Mouse (Mus musculus) heart, embryonic 16.5 days (tissue): ENCODE data around the gene Slc22a23. TPM values are rescaled to one million over a fixed set of nuclear protein-coding genes. Genes with fewer than 3 reads are reported as not detected.
A peak's percentile ranks its signal among the peaks of the same experiment; 100 is the strongest.
"Not testable (repeated sequence)": the region's sequence is repeated elsewhere in the genome, so short reads cannot be mapped to it uniquely, and the experiment has no call there.

Source experiments
- ATAC-seq: fragments of 200-750 bp; cut with Nextera tagmentation; replicated peaks from 2 replicates; pipeline ENCODE4 v1.8.0; 2017; ENCODE audit warnings: moderate number of reproducible peaks; ENCODE audit not compliant: insufficient read depth, low FRiP score; ENCODE audit errors: extremely low read depth
- H3K27ac ChIP-seq: fragments of 300-500 bp; sonication (generic); 2 replicates; pipeline ENCODE4 v1.5.1; 2014; ENCODE audit warnings: mild to moderate bottlenecking, low read length, control low read depth, moderate library complexity
- H3K27me3 ChIP-seq: fragments of 300-500 bp; sonication (generic); 2 replicates; pipeline ENCODE4 v1.6.1; 2014; ENCODE audit warnings: low read length, mixed read lengths; ENCODE audit not compliant: control insufficient read depth, insufficient read depth
- H3K36me3 ChIP-seq: fragments of 300-500 bp; sonication (generic); 2 replicates; pipeline ENCODE4 v1.6.1; 2014; ENCODE audit not compliant: control insufficient read depth, insufficient read depth
- H3K4me1 ChIP-seq: fragments of 300-500 bp; sonication (generic); 2 replicates; pipeline ENCODE4 v1.6.1; 2014; ENCODE audit warnings: low read length, mixed read lengths; ENCODE audit not compliant: control insufficient read depth, insufficient read depth
- H3K4me2 ChIP-seq: fragments of 300-500 bp; sonication (generic); 2 replicates; pipeline ENCODE4 v1.6.1; 2014; ENCODE audit warnings: low read depth, mild to moderate bottlenecking, control low read depth, low read length
- H3K4me3 ChIP-seq: fragments of 300-500 bp; sonication (generic); 2 replicates; pipeline ENCODE4 v1.5.1; 2014; ENCODE audit warnings: mild to moderate bottlenecking, control low read depth, low read length
- H3K9ac ChIP-seq: fragments of 300-500 bp; sonication (generic); 2 replicates; pipeline ENCODE4 v1.6.1; 2014; ENCODE audit warnings: low read length, control low read depth
- H3K9me3 ChIP-seq: fragments of 300-500 bp; sonication (generic); replicated peaks from 2 replicates; pipeline ENCODE4 v1.6.1; 2016; ENCODE audit warnings: low read length; ENCODE audit not compliant: control insufficient read depth
- WGBS: fragments of 180-500 bp; shearing (Covaris S2); extraction: QIAGEN DNeasy Blood & Tissue Kit; methylation state at CpG from one replicate; pipeline ENCODE4 v1.1.7; 2014; 5-methylcytosine and 5-hydroxymethylcytosine counted together
- polyA plus RNA-seq: library from polyadenylated mRNA; unstranded; fragments of >200 nt; fragmentation: Nextera tagmentation; extraction: Ambion mirVana; gene quantifications from 2 replicates; pipeline ENCODE4 v1.2.1, GENCODE M21; 2015

Gene Slc22a23
- polyA plus RNA-seq = 2.7 and 3.3 TPM in 2 replicates

DNA sequence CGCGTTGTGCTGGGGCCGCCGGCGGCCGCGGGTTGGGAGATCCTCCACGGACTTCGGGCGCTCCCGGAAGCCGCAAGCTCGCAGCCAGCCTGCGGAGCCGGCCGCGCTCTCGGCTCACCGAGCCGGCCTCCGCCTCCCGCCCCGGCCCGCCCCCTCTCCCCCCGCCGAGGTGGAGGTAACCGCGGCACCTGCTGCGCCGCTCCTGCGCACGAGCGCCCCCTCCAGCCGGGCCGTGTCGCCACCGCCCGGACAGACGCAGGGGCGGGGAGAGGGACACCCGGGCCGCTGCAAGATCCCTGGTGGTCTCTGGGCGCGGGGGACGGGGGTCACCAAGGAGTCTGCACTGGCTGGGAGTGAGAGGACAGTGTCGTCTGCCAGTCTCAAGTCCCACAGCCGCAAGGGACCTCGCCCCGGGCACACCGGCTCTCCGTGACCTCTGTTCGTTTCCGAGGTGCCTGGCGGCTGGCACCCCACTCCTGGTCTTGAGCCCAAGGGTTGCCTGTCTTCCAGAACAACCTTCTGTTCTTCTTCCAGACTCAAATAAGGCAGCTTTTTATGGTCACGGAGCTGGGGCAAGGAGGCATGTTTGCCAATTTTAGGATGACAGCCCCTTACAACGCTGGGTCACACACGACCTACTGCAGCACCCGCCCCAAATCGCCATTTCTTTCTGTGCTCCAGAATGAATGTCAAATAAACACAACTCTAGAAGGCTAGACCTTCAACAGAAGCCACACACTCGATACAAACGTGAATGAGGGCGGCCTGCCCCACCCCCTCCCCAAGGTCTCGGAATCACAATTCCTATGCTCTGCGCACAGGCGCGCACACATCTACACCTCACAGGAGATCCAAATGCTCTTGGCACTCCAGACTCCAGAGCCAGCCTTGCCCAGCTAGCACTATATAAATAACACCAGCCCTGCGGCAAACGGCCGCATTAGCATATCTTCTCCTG lies at the start of gene Slc22a23:
Slc22a23 (minus strand) TSS at position 55 of the 958 bp plus-strand sequence.
- Histone ChIP-seq H3K4me3 (peak within 1 kb of the TSS; percentile 84), H3K27ac (peak within 1 kb of the TSS; percentile 82), H3K4me2 (peak within 1 kb of the TSS; percentile 93), H3K27me3 (peaks cover 3% of the 10 kb centered on the region; the same call in 1 of the 2 replicates), H3K9me3 (no peaks in the 10 kb centered on the region), H3K9ac (peak within 1 kb of the TSS; percentile 87), H3K4me1 (peaks cover 17% of the 10 kb centered on the region), H3K36me3 (no peaks in the 10 kb centered on the region)
- 1% methylated on average over 50 of the region's 69 CpGs for WGBS
- peak; percentile 80 for ATAC-seq

- ATAC-seq, H3K27ac ChIP-seq, H3K9me3 ChIP-seq, H3K4me2 ChIP-seq, H3K4me3 ChIP-seq, H3K9ac ChIP-seq, H3K4me1 ChIP-seq, H3K36me3 ChIP-seq, H3K27me3 ChIP-seq: not testable (repeated sequence)
- 77% methylated on average over 10 of the region's 16 CpGs for WGBS
Measured at GRCm38 (mm10) chr13:34394305-34394704, 49.3 kb upstream of the Slc22a23 start.

GRCm38 (mm10) chr13:34392376-34392775 lies 47.4 kb upstream of the Slc22a23 start:
- no peak overlapping the region for H3K4me2 ChIP-seq

DNA sequence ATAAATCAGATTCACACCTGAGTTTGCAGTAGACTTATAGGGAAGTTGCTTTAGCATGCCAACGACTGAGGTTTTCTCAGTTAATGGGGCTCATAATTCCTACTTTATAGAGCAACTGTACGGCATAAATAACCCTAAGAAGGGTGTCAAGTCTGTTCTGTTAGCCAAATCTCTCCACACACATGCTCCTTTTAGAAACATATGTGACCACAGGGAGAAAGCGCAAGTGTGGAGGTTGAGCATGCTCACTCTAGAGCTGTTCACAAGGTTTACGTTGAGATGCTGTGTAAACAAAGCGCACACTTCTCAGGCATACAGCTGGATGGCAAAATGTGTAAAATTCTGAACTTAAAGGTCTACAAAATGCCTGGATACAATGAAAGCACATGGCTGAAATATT lies 43.2 kb upstream of the Slc22a23 start:
- 0 out of 2 replicates have a peak, but pooled peaks cover 3% of the 10 kb centered on the region for H3K4me1 ChIP-seq
- H3K4me2 ChIP-seq = no peak overlapping the region
- no peak for ATAC-seq
- H3K4me3 ChIP-seq = no peak overlapping the region
- no peaks in the 10 kb centered on the region for H3K27me3 ChIP-seq
- no peak overlapping the region for H3K27ac ChIP-seq
- H3K9ac ChIP-seq = no peak overlapping the region
- no peaks in the 10 kb centered on the region for H3K36me3 ChIP-seq
- no peaks in the 10 kb centered on the region for H3K9me3 ChIP-seq
- 90% methylated on average over 5 of the region's 5 CpGs for WGBS

More at GRCm38 (mm10) chr13:34392376-34392775, 47.4 kb upstream of the Slc22a23 start:
- Histone ChIP-seq H3K27ac (no peak overlapping the region), H3K36me3 (no peaks in the 10 kb centered on the region), H3K4me3 (no peak overlapping the region), H3K9ac (no peak overlapping the region), H3K4me1 (0 out of 2 replicates have a peak, but pooled peaks cover 3% of the 10 kb centered on the region), H3K27me3 (no peaks in the 10 kb centered on the region), H3K9me3 (no peaks in the 10 kb centered on the region)
- ATAC-seq = no peak
- WGBS = 26% methylated on average over 7 of the region's 7 CpGs

DNA sequence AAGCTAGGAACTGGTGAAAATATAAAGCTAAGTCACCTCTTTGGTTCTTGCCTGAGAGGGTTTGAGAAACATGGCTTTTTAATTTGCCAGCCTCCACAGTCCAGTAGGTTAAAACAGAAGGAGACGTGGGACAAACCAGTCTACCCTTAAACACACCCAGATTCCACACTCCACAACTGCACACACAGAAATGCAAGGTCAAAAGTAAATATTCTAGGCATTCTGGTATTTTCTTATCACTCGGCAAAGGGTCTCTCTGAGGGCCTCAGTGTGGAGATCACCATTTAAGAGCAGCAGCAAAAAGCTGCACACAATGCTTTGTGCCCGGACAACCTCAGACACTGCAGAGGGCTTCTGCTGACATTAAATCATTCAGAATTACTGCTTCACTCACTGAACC lies 38.4 kb upstream of the Slc22a23 start:
- H3K4me1 ChIP-seq = no peaks in the 10 kb centered on the region
- H3K9me3 ChIP-seq = no peaks in the 10 kb centered on the region
- no peaks in the 10 kb centered on the region for H3K27me3 ChIP-seq
- 39% methylated on average over 3 of the region's 3 CpGs for WGBS
- H3K4me3 ChIP-seq = no peak overlapping the region
- H3K4me2 ChIP-seq = no peak overlapping the region
- H3K9ac ChIP-seq = no peak overlapping the region
- no peak overlapping the region for H3K27ac ChIP-seq
- no peaks in the 10 kb centered on the region for H3K36me3 ChIP-seq
- ATAC-seq = no peak

DNA sequence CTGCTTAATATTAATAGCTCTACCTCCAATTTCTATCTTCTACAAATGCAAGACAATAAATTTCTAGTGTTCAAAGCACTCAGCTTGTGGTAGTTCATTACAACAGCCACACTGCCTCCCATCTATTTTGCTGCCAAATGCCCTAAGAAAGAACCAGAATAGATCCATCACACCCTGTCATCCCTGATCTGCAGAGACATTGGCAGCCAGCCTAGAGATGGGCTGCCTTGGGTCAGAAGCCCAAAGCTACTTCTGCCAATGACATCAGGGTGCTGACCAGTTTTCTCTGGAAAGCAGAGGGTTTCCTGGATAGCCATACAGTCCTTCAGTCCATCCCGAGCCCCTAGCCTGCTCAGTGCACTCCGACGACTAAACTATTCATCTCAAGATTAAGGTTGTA lies 33.9 kb upstream of the Slc22a23 start:
- no peak for ATAC-seq
- WGBS = 84% methylated on average over 3 of the region's 3 CpGs
- Histone ChIP-seq H3K9me3 (no peaks in the 10 kb centered on the region), H3K4me3 (no peak overlapping the region), H3K36me3 (no peaks in the 10 kb centered on the region), H3K4me2 (no peak overlapping the region), H3K27ac (no peak overlapping the region), H3K27me3 (no peaks in the 10 kb centered on the region), H3K4me1 (no peaks in the 10 kb centered on the region), H3K9ac (no peak overlapping the region)

DNA sequence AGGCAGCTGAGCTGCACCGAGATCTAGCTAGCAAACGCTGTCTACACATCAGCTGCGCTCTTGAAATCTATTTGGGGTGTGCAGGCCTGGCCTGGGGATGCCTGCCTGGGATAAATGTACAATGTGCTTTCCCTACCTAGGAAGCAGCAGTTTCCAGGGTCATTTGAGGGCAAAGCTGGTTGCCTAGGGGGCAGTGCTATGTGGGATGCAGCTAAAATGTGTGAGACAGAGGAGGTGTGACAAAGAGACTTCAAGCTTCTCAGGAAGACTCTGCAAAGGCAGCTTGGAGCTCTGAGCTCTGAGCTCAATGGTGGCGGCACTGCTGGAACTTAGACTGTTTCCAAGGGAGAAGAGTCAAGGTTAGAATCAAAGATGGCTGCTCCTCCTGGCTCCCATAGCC lies 30.2 kb upstream of the Slc22a23 start:
- Histone ChIP-seq H3K4me3 (no peak overlapping the region), H3K9ac (no peak overlapping the region), H3K36me3 (no peaks in the 10 kb centered on the region), H3K27me3 (no peaks in the 10 kb centered on the region), H3K4me2 (no peak overlapping the region), H3K27ac (no peak overlapping the region), H3K9me3 (no peaks in the 10 kb centered on the region), H3K4me1 (peaks cover 5% of the 10 kb centered on the region; the same call in 1 of the 2 replicates)
- 55% methylated on average over 4 of the region's 4 CpGs for WGBS
- ATAC-seq = no peak

DNA sequence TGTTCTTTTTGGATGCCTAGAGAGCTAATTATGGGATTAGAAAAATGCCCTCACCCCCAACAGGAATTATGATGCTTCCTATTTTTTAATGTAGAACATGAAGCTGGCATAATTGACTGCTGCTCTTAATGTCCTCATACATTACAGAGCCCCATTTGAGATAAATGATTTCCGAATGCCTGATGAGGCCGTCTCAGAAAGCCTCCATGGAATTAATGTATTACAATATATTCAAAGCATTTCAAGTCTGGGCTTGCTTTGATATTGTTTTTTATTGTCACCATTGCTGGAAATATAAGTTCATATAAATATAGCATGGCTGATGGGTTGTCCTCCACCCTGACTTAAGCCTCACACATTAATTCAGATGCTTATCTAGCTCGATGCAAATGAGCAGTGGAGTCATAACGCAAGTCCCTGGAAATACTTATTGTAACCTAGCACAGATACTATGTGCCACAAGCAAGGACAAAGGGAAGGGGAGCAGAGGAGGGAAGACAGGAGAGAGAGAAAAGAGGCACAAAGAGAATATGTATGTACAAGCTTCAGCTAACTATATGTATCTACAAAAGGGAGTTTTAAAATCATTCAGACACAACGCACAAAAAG lies 28.0 kb upstream of the Slc22a23 start:
- ATAC-seq = no peak
- Histone ChIP-seq H3K4me2 (no peak overlapping the region), H3K4me1 (peaks cover 5% of the 10 kb centered on the region; the same call in 1 of the 2 replicates), H3K9ac (no peak overlapping the region), H3K27ac (no peak overlapping the region), H3K9me3 (no peaks in the 10 kb centered on the region), H3K4me3 (no peak overlapping the region), H3K36me3 (no peaks in the 10 kb centered on the region), H3K27me3 (no peaks in the 10 kb centered on the region)
- WGBS = 72% methylated on average over 5 of the region's 5 CpGs
